Mouse (Mus musculus): ENCODE results near the gene Tmem202.

Gene Tmem202

GRCm38 (mm10) chr9:59539441-59540137 lies at the start of gene Tmem202, which contains the start of gene Hexa:
Gene Tmem202 (minus strand): TSS chr9:59539847.
Gene Hexa (plus strand): TSS chr9:59539540.
- DNase-seq (ENCODE audit: low read depth, low spot score), result peak; percentile 74

GRCm38 (mm10) chr9:59588710-59589671 lies 49.3 kb upstream of the Tmem202 start:
- DNase-seq (ENCODE audit: low read depth, low spot score), result no peak

GRCm38 (mm10) chr9:59588252-59588651 lies 48.6 kb upstream of the Tmem202 start:
- DNase-seq (ENCODE audit: low read depth, low spot score), result no peak

- DNase-seq (ENCODE audit: low read depth, low spot score), result peak; percentile 66
These were observed 45.2 kb upstream of the Tmem202 start for GRCm38 (mm10) chr9:59584871-59585308.

GRCm38 (mm10) chr9:59578505-59578867 lies 38.8 kb upstream of the Tmem202 start:
- DNase-seq (ENCODE audit: low read depth, low spot score), result no peak

- DNase-seq (ENCODE audit: low read depth, low spot score), result peak; percentile 98
These were observed 38.3 kb upstream of the Tmem202 start, which contains the start of gene Celf6 for GRCm38 (mm10) chr9:59577844-59578504. Gene Celf6 (plus strand): TSS chr9:59577917.

GRCm38 (mm10) chr9:59577401-59577800 lies 37.8 kb upstream of the Tmem202 start:
- no peak for DNase-seq (ENCODE audit: low read depth, low spot score)

- DNase-seq (ENCODE audit: low read depth, low spot score), result no peak
These were observed 32.2 kb upstream of the Tmem202 start for GRCm38 (mm10) chr9:59571852-59572251.

- peak; percentile 36 for DNase-seq (ENCODE audit: low read depth, low spot score)
These were observed 27.5 kb upstream of the Tmem202 start for GRCm38 (mm10) chr9:59567111-59567510.

GRCm38 (mm10) chr9:59565600-59565999 lies 26.0 kb upstream of the Tmem202 start:
- peak; percentile 50 for DNase-seq (ENCODE audit: low read depth, low spot score)

- DNase-seq (ENCODE audit: low read depth, low spot score), result no peak
These were observed 14.1 kb upstream of the Tmem202 start for GRCm38 (mm10) chr9:59553719-59554118.

- DNase-seq (ENCODE audit: low read depth, low spot score), result no peak
These were observed 13.0 kb upstream of the Tmem202 start for GRCm38 (mm10) chr9:59552610-59553009.

GRCm38 (mm10) chr9:59551620-59552031 lies 12.0 kb upstream of the Tmem202 start:
- DNase-seq (ENCODE audit: low read depth, low spot score), result no peak

- no peak for DNase-seq (ENCODE audit: low read depth, low spot score)
These were observed 11.4 kb upstream of the Tmem202 start for GRCm38 (mm10) chr9:59551017-59551416.

- no peak for DNase-seq (ENCODE audit: low read depth, low spot score)
These were observed 10.4 kb upstream of the Tmem202 start for GRCm38 (mm10) chr9:59550077-59550476.

- DNase-seq (ENCODE audit: low read depth, low spot score), result no peak
These were observed 9.4 kb upstream of the Tmem202 start for GRCm38 (mm10) chr9:59548961-59549487.

GRCm38 (mm10) chr9:59547869-59548268 lies 8.2 kb upstream of the Tmem202 start:
- DNase-seq (ENCODE audit: low read depth, low spot score), result no peak

- DNase-seq (ENCODE audit: low read depth, low spot score), result no peak
These were observed 5.1 kb upstream of the Tmem202 start for GRCm38 (mm10) chr9:59544739-59545138.

- no peak for DNase-seq (ENCODE audit: low read depth, low spot score)
These were observed 3.2 kb upstream of the Tmem202 start for GRCm38 (mm10) chr9:59542766-59543324.

- DNase-seq (ENCODE audit: low read depth, low spot score), result no peak
These were observed 2.0 kb upstream of the Tmem202 start for GRCm38 (mm10) chr9:59541617-59542016.

GRCm38 (mm10) chr9:59537651-59538050 lies 2.0 kb downstream of the Tmem202 start:
- no peak for DNase-seq (ENCODE audit: low read depth, low spot score)
